Mouse (Mus musculus): ENCODE data around the gene Col8a2. TPM values are rescaled to one million over a fixed set of nuclear protein-coding genes. Genes with fewer than 3 reads are reported as not detected.

The Col8a2 gene
- polyA plus RNA-seq, 1 experiment from 2014 or later, result 7.6 TPM

- ATAC-seq (ENCODE audit: low FRiP score), result peak; percentile 13
Observed at GRCm38 (mm10) chr4:126254315-126255112, 32.1 kb upstream of the Col8a2 start.

GRCm38 (mm10) chr4:126255113-126256001 is 31.2 kb upstream of the Col8a2 start:
- H3K4me3 ChIP-seq, result peak overlapping the region; percentile 100
- no peaks in the 10 kb centered on the region for H3K27me3 ChIP-seq
- peaks cover 71% of the 10 kb centered on the region for H3K4me1 ChIP-seq (replicated peaks)
- H3K9ac ChIP-seq, result peak overlapping the region; percentile 100
- peak overlapping the region; percentile 95 for H3K27ac ChIP-seq
- H3K4me2 ChIP-seq, result peak overlapping the region; percentile 99
- H3K9me3 ChIP-seq, result no peaks in the 10 kb centered on the region
- under 1% methylated on average over 50 of the region's 50 CpGs for WGBS
- H3K36me3 ChIP-seq, result peaks cover 4% of the 10 kb centered on the region
- ATAC-seq (ENCODE audit: low FRiP score), result peak; percentile 26

More at GRCm38 (mm10) chr4:126254315-126255112, 32.1 kb upstream of the Col8a2 start:
- H3K27me3 ChIP-seq, result no peaks in the 10 kb centered on the region
- H3K36me3 ChIP-seq, result peaks cover 5% of the 10 kb centered on the region
- WGBS, result 17% methylated on average over 9 of the region's 9 CpGs
- peak overlapping the region; percentile 95 for H3K27ac ChIP-seq
- peak overlapping the region; percentile 100 for H3K9ac ChIP-seq
- peak overlapping the region; percentile 100 for H3K4me3 ChIP-seq
- H3K4me1 ChIP-seq (replicated peaks), result peaks cover 71% of the 10 kb centered on the region
- H3K9me3 ChIP-seq, result no peaks in the 10 kb centered on the region
- H3K4me2 ChIP-seq, result peak overlapping the region; percentile 99

- no peaks in the 10 kb centered on the region for H3K9me3 ChIP-seq
- peak within 1 kb of the TSS; percentile 100 for H3K4me3 ChIP-seq
- peak; percentile 85 for ATAC-seq (ENCODE audit: low FRiP score)
- H3K4me1 ChIP-seq (replicated peaks), result peaks cover 71% of the 10 kb centered on the region
- H3K4me2 ChIP-seq, result peak within 1 kb of the TSS; percentile 99
- no peaks in the 10 kb centered on the region for H3K36me3 ChIP-seq
- under 1% methylated on average over 59 of the region's 59 CpGs for WGBS
- H3K27me3 ChIP-seq, result no peaks in the 10 kb centered on the region
- peak within 1 kb of the TSS; percentile 100 for H3K9ac ChIP-seq
- H3K27ac ChIP-seq, result peak within 1 kb of the TSS; percentile 95
Observed at GRCm38 (mm10) chr4:126256131-126256791, 30.3 kb upstream of the Col8a2 start, which contains the start of gene Map7d1. Gene Map7d1, minus strand, starts transcription at chr4:126256343.

GRCm38 (mm10) chr4:126256967-126257881 is 29.4 kb upstream of the Col8a2 start:
- Histone ChIP-seq H3K9me3 (no peaks in the 10 kb centered on the region), H3K4me3 (peak overlapping the region; percentile 100), H3K27ac (peak overlapping the region; percentile 95), H3K36me3 (no peaks in the 10 kb centered on the region), H3K9ac (peak overlapping the region; percentile 100), H3K4me2 (peak overlapping the region; percentile 99), H3K27me3 (no peaks in the 10 kb centered on the region), H3K4me1 (replicated peaks) (peaks cover 69% of the 10 kb centered on the region)
- no peak for ATAC-seq (ENCODE audit: low FRiP score)
- whole genome bisulfite sequencing, result 3% methylated on average over 26 of the region's 26 CpGs

- H3K4me3 ChIP-seq, result no peak overlapping the region
- H3K27ac ChIP-seq, result peak overlapping the region; percentile 74
- H3K9ac ChIP-seq, result no peak overlapping the region
- WGBS, result 21% methylated on average over 3 of the region's 3 CpGs
- H3K9me3 ChIP-seq, result no peaks in the 10 kb centered on the region
- no peaks in the 10 kb centered on the region for H3K27me3 ChIP-seq
- no peak for ATAC-seq (ENCODE audit: low FRiP score)
- H3K4me2 ChIP-seq, result no peak overlapping the region
- H3K36me3 ChIP-seq, result no peaks in the 10 kb centered on the region
- peaks cover 61% of the 10 kb centered on the region for H3K4me1 ChIP-seq (replicated peaks)
Observed at GRCm38 (mm10) chr4:126259063-126259462, 27.5 kb upstream of the Col8a2 start.

GRCm38 (mm10) chr4:126259523-126260160 is 27.0 kb upstream of the Col8a2 start:
- Histone ChIP-seq H3K9ac (peak overlapping the region; percentile 49), H3K4me2 (peak overlapping the region; percentile 35), H3K27ac (peak overlapping the region; percentile 74), H3K9me3 (no peaks in the 10 kb centered on the region), H3K4me1 (replicated peaks) (peaks cover 55% of the 10 kb centered on the region), H3K36me3 (no peaks in the 10 kb centered on the region), H3K27me3 (no peaks in the 10 kb centered on the region), H3K4me3 (no peak overlapping the region)
- under 1% methylated on average over 15 of the region's 15 CpGs for WGBS
- no peak for ATAC-seq (ENCODE audit: low FRiP score)

- peak overlapping the region; percentile 35; the same call in 1 of the 2 replicates for H3K9ac ChIP-seq
- H3K4me1 ChIP-seq (replicated peaks), result peaks cover 58% of the 10 kb centered on the region
- no peaks in the 10 kb centered on the region for H3K27me3 ChIP-seq
- peak overlapping the region; percentile 15; the same call in 1 of the 2 replicates for H3K4me2 ChIP-seq
- no peaks in the 10 kb centered on the region for H3K9me3 ChIP-seq
- H3K4me3 ChIP-seq, result no peak overlapping the region
- H3K27ac ChIP-seq, result peak overlapping the region; percentile 60
- no peaks in the 10 kb centered on the region for H3K36me3 ChIP-seq
- no peak for ATAC-seq (ENCODE audit: low FRiP score)
- 9% methylated on average over 10 of the region's 10 CpGs for WGBS
Observed at GRCm38 (mm10) chr4:126260520-126261201, 25.9 kb upstream of the Col8a2 start.

- WGBS, result 78% methylated on average over 6 of the region's 6 CpGs
- no peak for ATAC-seq (ENCODE audit: low FRiP score)
- Histone ChIP-seq H3K9ac (peak overlapping the region; percentile 35), H3K27me3 (no peaks in the 10 kb centered on the region), H3K36me3 (no peaks in the 10 kb centered on the region), H3K4me3 (no peak overlapping the region), H3K4me1 (replicated peaks) (peaks cover 61% of the 10 kb centered on the region), H3K27ac (peak overlapping the region; percentile 60; the same call in 1 of the 2 replicates), H3K9me3 (no peaks in the 10 kb centered on the region), H3K4me2 (peak overlapping the region; percentile 15; the same call in 1 of the 2 replicates)
Observed at GRCm38 (mm10) chr4:126261266-126261665, 25.3 kb upstream of the Col8a2 start.

- Histone ChIP-seq H3K4me3 (no peak overlapping the region), H3K9me3 (no peaks in the 10 kb centered on the region), H3K27ac (peak overlapping the region; percentile 30; the same call in 1 of the 2 replicates), H3K4me2 (no peak overlapping the region), H3K4me1 (replicated peaks) (peaks cover 65% of the 10 kb centered on the region), H3K36me3 (no peaks in the 10 kb centered on the region), H3K9ac (peak overlapping the region; percentile 35; the same call in 1 of the 2 replicates), H3K27me3 (no peaks in the 10 kb centered on the region)
- 53% methylated on average over 7 of the region's 7 CpGs for WGBS
- 0 out of 2 replicates have a peak, but pooled peaks have one; percentile 4 for ATAC-seq (ENCODE audit: low FRiP score)
Observed at GRCm38 (mm10) chr4:126261675-126262074, 24.9 kb upstream of the Col8a2 start.

GRCm38 (mm10) chr4:126262119-126262807 is 24.3 kb upstream of the Col8a2 start, which contains the start of gene Trappc3:
Gene Trappc3, plus strand, starts transcription at chr4:126262325.
- Histone ChIP-seq H3K4me3 (peak within 1 kb of the TSS; percentile 80), H3K27ac (peak within 1 kb of the TSS; percentile 70; the same call in 1 of the 2 replicates)
- WGBS, result under 1% methylated on average over 46 of the region's 46 CpGs

More at GRCm38 (mm10) chr4:126262119-126262807, 24.3 kb upstream of the Col8a2 start, which contains the start of gene Trappc3:
- H3K4me2 ChIP-seq, result peak within 1 kb of the TSS; percentile 80
- no peaks in the 10 kb centered on the region for H3K27me3 ChIP-seq
- H3K9me3 ChIP-seq, result no peaks in the 10 kb centered on the region
- H3K36me3 ChIP-seq, result no peaks in the 10 kb centered on the region
- peak; percentile 95 for ATAC-seq (ENCODE audit: low FRiP score)
- peak within 1 kb of the TSS; percentile 91 for H3K9ac ChIP-seq
- H3K4me1 ChIP-seq (replicated peaks), result peaks cover 60% of the 10 kb centered on the region

Data from hindbrain, embryonic 13.5 days (tissue).